Mouse (Mus musculus): ENCODE results near the gene Map1lc3a.

Gene Map1lc3a

DNA sequence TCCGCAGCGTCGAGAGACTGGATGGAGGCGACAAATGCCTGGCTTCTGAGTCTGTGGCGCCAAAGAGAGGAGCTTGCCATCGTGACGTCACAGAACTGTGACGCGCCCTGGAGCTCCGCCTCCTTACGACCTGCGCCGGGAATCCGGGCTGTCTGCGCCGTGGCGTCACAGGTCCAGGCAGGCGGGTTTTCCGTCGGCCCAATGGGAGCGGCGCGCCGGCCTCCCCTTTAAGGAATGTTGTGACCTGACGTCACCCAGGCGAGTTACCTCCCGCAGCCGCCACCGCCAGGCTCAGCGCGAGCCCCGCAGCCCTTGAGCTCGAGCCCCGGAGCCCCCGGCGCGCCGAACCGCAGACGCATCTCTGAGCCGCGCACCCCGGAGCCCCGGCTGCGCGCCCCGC, at the start of gene Map1lc3a:
Gene Map1lc3a, plus strand, starts transcription at position 103 of the 400 bp plus-strand sequence.
- DNase-seq (ENCODE audit: low spot score): peak; percentile 92

DNA sequence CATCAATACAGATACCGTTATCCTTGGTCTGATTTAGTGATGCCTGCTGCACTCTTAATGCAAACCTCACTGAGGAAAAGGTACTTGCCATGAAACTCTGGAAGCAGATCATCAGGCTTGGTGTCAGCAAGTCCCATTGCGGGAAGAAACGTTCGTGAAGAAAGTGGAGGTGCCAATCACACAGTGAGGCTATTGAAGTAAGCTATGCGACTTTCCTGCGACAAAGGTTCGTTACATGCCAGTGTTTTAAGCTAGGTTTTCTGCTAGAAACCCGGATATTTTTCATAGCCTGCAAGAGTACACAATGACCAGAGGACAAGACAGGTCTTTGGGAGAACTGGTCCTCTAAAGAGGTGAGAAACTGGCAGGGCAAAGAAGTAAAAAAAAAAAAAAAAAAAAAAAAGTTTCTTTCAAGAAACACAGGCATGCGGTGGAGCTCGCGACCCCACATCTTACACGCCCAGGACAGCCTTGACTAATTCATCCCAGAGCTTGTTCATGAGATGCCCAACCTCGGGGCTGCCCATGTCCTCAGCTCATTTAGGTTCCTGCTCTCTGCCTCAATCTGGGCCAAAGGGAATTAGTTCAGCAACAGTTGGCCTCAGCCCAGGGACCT, 40.2 kb upstream of the Map1lc3a start:
- DNase-seq (ENCODE audit: low spot score): peak; percentile 37

DNA sequence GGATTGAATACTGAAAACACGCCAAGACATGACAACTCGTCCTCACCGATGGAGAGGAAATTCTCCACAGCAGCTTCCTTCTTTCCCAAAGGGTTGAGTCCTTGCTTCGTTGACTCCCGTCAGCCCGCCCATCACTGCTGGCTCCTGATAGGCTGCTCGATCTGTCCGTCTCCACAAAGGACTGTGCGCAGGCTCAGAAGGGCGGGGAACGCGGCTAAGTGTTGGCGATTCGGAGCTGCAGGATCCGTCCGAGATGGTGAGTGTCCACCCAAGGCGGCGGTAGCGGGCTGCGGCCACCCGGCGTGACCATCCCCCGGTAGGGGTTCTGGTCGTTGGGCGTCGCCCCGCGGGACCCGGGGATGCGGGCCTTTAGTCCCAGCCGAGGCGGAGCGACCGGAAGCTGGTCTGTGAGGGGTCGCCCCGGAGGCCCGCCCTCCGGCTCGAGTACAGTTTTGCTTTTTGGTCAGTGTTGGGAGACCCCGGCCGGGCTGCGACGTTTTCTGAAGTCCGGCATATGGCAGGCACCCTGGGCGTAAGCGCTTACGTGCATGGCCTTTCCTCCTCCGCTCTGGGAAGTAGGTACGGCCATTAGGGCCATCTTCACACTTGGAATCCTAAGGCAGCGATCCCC, 39.6 kb upstream of the Map1lc3a start, which contains the start of gene Dynlrb1:
Gene Dynlrb1, plus strand, starts transcription at position 172 of the 631 bp plus-strand sequence.
- peak; percentile 99 for DNase-seq (ENCODE audit: low spot score)

DNA sequence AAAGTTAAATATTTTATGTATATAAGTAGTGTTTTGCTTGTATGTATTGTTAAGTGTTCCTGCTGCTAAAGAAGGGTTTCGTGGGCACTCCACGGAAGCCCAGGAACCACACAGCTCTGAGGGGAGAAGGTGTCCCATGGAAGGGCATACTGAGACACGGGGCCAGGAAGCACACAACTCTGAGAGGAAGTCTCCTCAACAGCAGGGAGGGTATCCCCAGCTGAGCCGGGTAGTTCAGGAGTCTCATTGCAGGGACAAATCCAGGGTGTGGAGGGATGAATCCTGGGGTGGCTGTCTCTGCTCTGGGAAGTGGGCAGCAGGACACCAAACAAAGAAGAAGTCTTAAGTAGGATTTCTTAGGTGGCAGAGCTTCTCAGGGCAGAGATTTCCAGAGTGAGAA, 38.8 kb upstream of the Map1lc3a start:
- DNase-seq (ENCODE audit: low spot score): no peak

DNA sequence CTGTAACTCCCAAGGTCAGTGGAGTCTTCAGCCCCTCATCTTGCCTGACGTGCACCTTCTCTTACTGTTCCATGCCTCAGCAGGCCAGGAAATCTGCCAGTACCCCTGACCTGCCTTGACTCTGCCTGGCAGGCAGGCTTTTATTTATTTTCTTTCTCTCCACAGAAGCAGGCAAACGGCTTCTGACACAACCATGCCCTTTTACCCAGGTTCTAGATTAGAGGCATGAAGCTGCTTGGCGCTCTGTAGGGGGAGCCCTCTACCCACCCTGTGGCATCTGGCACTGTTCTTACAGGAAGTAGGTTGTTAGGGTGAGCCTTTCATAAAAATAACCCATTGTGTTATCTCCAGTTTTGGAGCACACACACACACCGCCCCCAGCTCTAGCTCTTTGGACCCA, 35.2 kb upstream of the Map1lc3a start:
- DNase-seq (ENCODE audit: low spot score): no peak

DNA sequence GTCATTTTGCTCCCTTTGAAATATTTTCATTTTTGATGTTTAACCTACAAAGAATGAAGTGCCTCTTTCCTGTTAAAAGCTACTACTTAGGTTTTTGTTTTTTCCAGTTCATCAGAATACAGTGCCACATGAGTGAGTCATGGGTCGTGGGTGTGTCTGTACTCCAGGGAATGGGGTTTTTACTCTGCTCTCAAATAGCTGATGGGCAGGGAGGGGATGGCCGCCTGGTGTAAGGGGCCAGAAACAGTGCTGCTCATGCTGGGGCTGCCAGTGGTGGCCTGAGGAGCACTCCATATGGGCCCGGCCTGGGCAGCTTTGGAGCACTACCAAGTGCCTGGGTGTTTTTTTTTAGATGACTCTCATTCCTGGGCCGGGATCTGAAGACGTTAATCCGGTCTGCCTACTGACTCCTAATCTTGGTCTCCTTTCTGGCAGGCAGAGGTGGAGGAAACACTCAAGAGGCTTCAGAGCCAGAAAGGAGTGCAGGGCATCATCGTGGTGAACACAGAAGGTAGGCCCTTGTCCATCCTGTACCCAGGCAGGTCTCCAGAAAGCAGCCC, 33.7 kb upstream of the Map1lc3a start:
- DNase-seq (ENCODE audit: low spot score): peak; percentile 82

DNA sequence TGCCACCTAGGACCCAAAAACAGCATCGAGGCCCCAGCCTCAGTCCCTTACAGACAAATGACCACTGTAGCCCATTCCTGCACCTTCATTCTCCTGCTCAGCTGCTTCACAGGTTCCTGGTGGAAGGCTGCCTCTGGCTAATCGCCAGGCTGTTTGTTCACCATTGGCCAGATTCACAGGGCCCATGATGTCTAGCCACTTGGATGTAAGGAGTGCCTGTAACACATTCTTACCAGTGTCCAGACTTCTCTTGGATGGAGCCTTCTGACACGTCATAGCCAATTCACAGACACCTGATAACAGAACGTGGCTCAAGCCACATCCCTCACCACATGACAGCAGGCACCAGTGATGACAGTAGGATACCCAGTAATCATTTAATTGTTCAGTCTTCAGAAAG, 29.9 kb upstream of the Map1lc3a start:
- no peak for DNase-seq (ENCODE audit: low spot score)

DNA sequence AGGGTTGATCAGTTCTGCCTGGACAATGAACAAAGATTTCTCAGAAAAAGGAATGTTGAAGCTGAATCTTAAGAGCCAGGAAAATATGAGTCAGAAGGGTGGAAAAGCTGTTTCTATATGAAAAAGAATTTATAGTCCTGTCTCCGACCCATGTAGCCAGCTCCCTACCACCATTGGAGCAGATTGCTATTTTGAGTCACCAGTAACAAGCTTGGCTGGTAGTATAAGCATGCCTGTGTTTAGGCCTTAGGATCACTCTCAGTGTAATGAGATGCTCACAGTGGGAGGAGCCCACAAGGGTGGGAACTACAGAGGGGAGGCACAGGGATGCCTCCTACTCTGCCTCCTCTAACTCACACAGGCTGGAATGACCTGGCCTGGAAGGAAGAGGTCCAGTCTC, 27.9 kb upstream of the Map1lc3a start:
- DNase-seq (ENCODE audit: low spot score): no peak

DNA sequence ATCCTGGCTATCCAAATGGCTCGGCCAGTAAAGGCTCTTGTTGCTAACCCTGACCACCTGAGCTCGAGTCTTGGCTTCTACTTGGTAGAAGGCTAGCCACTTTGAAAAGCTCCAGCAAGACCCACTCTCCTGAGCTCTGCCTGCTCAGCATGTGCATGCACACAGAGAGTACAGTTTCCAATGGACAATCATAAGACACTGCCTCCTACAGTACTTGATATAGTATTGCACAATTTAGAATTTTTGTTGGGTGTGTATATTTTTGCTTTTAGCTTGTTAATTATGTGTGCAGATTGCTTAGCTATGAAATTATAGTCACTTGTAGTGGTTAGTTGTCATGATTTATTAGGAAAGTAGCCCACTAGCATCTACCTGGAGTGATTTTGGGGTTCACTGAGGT, 27.4 kb upstream of the Map1lc3a start:
- DNase-seq (ENCODE audit: low spot score): no peak

DNA sequence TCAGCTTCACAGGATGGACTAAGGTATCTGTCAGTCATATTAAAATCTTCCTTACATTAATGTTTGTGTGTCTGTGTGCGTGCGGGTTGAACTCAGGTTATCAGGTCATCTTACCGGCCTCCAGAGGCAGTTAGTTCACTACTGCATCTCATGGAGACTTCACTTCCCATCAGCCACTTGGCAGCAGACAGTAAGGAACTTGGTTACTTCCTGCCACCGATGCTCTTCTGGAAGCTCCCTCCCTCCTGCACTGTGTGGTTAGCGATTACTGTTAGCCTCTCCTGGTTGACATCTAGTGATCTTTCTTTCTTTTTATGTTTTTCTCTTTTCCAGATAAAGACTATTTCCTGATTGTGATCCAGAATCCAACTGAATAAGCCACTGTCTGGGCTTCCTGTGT, 26.5 kb upstream of the Map1lc3a start:
- DNase-seq (ENCODE audit: low spot score): no peak

DNA sequence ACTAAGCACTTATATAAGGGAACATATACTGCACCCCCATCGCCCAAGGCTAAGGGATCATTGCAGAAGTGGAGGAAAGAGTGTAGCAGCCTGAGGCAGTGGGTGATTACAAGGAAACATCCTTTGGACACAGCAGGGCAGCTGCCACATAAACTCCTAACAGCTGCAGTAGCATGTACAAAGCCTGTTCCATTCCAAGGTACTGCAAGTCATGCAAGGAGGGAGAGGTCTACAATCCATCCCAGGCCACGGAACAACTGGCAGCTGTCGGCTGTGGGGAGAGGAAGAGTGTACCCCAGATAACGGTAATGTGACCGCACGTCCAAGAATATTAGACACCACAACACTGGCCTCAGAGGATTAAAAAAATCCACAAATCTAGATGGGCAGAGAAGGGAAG, 10.6 kb upstream of the Map1lc3a start:
- no peak for DNase-seq (ENCODE audit: low spot score)

DNA sequence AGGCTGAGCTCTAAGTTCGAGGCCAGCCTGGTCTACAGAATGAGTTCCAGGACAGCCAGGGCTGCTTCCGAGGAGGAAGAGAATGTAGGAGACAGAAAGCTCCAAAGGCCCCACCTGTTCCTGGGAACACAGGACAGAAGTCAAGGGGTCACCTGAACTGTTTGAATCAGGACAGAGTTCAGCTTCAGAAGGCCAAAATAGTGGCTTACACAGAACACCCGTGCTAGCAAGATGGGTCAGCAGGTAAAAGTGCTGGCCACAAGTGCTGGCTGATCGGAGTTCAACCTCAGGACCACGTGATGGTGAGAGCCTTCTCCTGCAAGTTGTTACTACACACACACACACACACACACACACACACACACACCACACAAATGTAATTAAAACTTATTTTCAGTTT, 9.2 kb upstream of the Map1lc3a start:
- DNase-seq (ENCODE audit: low spot score): no peak

DNA sequence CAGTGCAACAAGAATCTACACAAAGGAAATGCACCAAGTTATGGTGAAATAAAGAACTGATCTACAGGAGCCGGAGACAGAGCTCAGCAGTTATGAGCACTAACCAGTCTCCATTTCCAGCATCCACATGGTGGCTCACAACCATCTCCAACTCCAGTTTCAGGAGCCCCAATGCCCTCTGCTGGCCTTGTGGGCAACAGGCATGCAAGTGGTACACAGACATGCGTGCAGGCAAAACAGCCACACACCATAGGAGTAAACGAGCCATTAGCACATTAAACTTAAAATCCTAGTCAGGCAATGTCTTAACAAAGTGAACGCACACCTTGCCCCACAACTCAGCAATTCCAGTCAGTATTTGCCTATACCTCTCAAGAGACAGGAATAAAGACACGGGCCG, 4.1 kb upstream of the Map1lc3a start:
- DNase-seq (ENCODE audit: low spot score): no peak

DNA sequence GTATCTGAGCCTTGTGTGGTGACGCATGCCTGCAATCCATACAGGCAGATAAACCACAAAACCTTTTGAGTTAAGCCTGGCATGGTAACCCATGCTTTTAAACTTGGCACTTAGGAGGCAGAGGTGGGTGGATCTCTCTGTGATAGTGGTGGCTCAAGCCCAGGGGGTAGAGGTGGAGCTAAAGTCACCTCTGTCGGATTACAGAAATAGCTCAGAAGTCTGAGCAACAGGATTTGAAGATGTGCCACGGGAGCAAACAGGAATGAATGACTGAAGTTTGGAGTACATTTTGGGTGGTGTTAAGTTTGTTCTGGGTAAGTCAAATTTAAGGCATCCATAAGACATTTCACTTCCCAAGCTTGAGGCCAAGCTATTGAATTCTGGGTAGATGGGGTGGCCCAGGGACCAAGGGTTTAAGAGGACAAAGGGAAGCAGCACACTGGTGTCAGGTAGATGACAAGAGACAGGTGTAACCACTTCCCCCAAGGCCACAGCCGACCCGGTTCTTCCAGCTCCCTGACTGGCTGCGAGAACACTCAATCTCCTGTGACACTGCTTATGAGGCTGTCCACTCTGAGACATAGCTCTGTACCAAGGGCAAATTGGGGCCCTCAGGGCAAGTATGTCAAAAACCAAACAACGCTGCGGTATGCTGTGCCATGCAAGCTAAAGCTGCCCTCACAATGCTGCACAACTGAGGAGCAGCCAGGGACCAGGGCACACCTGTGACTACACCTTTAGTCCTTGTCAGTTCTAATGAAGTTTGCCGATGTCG, 3.5 kb upstream of the Map1lc3a start:
- no peak for DNase-seq (ENCODE audit: low spot score)

DNA sequence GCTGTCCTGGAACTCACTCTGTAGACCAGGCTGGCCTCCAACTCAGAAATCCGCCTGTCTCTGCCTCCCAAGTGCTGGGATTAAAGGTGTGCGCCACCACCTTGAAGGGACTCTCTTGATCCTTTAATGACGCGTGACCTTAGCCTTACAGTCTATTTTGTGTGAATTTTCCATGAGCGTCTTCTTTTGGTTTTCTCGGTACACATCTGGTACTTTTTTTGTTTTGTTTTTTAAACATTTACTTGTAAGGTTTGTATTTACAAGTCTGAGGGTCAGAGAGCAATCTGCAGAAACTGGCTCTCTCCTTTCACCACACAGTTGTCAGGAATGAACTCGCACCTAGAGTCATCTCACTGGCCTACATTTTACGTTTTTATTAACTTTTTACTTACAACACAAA, 2.5 kb upstream of the Map1lc3a start:
- no peak for DNase-seq (ENCODE audit: low spot score)

DNA sequence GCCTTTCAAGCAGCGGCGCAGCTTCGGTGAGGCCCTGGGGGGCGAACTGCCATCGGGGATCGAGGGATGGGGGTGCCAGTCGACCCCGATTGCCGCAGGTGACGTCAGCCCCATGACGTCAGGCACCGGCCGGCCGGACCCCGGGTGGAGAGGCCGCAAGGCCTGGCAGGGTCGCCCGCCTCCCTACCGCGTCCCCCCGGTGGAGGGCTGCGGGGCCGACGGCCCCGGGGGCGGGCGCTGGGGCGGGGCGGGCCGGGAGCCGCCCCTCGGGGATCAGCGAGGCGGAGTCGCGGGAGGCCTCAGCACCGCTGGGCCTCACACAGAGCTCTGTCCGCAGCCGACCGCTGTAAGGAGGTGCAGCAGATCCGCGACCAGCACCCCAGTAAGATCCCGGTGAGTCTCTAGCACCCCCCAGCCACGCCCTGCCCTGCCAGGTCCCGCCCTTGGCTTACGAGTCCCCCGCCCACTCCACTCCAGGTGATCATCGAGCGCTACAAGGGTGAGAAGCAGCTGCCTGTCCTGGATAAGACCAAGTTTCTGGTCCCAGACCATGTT, 601 bp downstream of the Map1lc3a start:
- peak; percentile 76 for DNase-seq (ENCODE audit: low spot score)

DNA sequence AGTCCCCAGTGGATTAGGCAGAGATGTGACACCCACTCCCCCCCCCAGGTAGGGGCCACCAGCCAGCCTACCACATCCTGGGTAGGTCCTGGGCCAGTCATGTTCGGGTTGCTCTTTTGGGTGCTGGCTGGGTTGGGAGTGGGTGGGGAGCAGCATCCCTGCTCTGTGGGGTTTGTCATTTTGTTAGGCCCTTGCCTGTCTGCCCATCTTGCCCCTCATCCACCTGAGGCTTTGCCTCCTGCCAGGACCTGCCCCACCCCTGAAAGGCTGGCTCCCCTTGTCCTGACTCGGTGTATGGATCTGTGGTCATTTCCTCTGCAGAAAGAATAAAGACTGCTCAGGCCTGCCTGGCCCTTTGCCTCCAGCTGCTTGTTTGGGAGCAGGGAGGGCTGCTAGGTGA, 1.6 kb downstream of the Map1lc3a start:
- no peak for DNase-seq (ENCODE audit: low spot score)

DNA sequence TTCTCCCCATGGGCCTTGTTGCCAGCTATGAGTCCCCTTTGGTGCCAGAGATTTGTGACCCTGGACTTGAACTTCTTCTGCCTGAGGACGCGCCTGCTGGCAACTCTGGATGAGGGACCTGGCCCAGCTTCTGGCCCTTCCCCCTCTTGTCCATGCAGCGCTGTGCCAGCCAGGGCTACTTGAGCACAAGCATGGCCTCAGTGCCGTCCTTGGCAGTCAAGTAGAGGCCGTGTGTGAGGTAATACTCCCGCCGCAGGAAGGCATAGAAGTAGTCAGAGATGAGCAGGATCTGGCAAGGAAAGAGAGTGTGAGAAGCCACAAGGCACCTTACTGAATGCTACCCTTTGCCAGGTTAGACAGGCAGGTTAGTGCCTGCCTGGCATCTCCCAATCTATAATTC, 2.3 kb downstream of the Map1lc3a start:
- no peak for DNase-seq (ENCODE audit: low spot score)

DNA sequence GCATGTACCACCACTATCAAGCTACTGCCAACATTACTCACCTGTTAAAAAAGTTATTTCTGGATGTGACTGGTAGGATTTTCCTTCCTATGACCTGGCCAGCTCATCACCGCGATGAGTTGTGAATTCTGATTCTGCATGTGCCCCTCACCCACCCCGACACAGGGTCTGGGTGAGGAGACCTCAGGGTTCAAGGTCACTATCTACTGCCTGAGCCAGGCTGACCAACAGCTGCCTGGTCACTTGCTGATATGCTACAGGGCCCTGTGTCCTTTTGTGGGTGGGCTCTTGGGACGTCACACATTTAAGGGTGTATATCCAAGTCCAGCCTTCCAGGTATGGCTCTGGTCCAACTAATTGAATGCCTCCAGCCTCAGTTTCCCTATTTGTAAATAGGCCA, 3.1 kb downstream of the Map1lc3a start:
- DNase-seq (ENCODE audit: low spot score): no peak

DNA sequence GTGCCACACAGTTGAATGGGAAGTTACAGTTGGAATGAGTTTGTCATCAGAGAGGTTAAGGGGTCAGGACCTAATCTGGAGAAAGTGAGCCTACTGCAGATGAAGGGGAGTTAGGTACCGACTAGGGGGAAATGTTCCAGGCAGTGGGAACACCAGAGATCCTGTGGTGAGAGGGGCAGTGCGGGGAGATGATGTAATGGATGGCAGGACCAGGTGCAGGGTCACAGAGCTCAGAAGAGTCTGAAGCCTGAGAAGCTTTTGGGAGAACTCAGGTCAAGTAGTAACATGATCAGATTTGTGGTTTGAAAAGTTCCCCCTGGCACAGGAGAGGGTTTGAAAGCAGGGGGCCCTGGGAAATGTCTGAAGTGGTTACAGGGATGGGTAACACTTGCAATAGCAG, 4.0 kb downstream of the Map1lc3a start:
- DNase-seq (ENCODE audit: low spot score): no peak

DNA sequence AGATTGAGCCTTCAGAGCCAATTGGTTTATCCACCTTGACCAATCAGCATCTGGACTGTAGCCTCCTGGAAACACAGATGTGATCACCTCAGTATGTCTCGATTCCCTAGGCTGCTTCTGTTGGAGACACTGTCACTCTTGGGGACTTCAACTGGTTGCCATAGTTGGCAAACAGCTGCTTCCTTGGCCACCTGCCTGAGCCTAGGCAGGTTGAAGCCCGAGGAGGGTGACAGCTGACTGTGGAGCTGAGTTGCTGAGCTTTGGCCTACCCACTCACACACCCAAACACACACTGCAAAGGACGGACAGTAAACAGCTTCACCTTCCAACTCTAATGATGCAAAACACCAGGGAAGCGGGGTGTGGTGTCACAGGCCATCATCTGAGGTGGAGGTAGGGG, 7.7 kb downstream of the Map1lc3a start:
- no peak for DNase-seq (ENCODE audit: low spot score)

DNA sequence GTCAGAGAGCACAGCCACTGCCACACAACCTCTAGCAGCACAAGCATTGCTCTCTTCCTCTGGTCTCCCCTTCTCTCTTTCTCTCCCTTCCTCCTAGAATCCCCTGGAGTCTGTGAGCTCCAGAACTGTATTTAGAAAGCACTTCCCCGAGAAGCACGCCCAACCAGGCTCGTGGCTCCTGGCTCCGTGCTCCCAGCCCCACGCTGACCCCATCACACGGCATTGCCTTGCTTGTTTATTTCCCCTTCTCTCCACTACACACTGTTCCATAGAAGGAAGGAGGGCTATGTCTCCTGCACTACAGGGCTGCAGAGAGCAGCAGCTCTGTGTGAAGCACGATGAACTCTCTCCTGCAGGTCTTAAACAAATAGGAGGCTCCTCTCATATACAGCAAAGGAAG, 8.6 kb downstream of the Map1lc3a start:
- no peak for DNase-seq (ENCODE audit: low spot score)

DNA sequence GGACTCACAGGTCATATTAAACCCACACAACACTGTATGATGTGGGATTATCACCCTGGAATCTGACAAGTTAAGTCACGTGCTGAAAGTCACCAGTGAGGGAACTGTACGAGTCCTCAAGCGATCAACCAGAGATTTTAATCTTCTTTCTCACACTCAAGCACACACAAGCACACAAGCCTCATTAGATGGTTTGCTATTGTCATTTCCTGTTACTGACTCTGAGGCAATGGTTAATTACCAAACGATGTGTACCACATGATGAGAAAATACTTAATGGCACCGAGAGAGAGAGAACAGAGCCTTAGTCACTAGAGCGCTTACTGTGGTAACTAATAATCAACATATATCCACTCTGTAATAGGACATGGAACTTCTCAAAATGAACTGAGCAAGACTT, 9.6 kb downstream of the Map1lc3a start:
- DNase-seq (ENCODE audit: low spot score): no peak
